Mouse (Mus musculus): ENCODE results near the gene Smchd1.

Smchd1 gene

DNA sequence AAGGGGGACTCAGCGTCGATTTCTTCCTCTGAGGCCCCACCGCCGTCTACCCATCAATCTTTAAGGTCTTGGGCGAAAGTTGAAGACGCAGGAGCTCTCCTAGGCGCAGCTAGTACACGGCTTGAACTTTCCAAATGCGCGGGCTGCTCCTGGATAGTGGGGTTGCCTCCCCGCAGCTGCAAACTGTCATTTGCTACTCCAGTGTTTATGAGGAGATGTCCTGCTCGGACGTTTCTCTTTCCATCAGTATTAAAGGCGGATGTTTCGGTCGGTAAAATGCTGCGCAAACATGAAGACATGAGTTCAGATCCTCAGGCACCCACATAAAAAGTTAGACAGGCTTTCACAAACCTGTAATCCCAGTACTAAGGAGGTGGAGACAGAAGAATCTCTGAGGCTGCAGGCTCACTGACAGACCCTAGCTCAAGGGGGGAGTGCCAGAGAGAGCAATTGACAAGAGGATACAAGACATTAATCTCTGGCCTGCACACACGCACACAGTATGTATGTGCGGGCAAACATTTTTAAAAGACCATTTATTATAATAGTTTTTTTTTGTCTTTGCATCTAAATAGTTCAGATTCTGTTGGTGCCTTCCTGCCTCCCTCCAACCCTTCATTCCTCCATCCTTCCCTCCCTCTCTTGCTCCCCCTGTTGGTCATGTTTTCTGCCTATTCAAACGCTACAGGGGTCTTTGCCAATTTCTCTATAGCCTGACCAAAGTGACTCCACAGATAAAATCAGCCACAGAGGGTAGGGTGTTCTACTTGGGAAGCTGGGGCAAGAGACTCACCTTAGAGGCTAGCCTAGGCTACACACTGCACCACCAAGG is 163.6 kb downstream of the Smchd1 start, which contains the start of gene Emilin2:
Gene Emilin2, minus strand, starts transcription at position 639 of the 832 bp plus-strand sequence.
- DNase-seq (ENCODE audit: inconsistent age in 2 of 2, low spot score in 1 of 2) = peak in 1 of 2 experiments; percentile 76

DNA sequence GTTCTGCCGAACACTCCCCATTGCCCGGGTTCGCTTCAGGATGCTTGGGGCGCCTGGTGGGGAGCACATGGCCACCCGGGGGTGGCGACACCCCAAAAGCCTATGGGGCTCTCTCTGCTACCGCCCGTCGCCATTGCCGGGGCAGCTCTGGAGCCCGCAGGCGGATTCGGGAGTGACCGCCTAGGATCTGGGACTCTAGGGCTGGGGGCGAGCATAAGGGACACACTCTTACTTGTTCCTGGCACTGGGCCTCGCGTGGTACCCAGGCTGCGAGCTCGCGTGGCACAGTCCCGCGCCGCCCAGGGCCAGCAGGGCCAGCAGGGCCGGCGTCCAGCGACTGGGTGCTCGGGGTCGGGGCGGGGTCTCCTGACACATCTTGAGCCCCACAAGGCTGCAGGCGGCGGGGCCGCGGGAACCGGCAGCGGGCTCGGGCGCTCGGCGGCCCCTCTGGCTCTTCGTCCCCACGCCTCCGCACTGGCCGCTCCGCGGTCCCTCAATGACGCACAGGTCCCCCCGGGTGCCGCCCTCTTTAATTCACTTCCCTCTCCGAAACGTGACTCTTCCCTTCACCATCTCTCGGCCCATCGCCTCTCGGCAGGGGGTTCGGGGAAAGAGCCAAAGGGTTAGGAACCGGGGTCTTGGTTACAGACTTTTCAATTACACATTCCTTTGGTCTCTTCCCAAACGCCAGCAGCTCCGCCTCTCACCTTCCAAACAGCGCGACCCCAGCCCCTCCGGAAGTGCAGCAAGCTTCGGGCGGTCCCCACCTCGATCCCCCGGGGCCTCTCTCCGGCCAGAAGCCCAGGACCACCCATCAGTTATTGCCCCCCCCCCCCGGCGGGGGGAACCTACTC is 164.4 kb downstream of the Smchd1 start:
- DNase-seq (ENCODE audit: inconsistent age in 2 of 2, low spot score in 1 of 2) = peak; percentile 29 to 76

DNA sequence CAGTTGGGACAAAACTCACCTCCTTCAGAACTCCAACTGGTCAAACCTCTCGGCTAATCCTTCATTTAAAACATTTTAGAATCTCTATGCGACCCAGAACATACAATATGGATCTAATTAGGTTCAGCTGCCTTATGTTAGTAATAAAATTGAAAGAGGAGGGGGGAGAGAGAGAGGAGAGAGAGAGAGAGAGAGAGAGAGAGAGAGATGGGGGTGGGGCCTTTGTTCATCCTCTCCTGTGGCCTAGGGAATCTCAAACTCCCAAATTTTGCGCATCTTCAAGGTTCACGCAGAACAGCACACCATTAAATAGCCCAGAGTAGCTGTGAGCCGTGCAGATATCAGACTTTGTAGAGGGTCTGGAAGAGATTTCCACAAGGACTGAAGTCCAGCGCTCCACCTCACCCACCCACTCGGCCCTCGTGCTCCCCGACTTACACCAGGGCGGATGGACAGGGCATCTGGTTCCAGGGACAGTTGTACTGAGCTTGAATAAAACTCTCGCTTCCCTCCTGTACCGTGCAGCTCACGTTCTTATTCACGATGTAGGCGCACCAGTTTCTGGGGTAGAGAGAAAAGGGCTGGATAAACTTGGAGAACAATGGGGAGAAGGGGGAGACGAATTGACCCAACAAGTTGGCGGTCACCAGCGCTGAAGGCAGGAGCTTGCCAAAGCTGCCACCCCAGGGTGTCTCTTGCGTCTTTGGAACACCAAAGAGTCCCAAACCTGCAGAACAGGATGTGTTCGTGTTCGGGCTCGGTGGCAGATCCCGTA is 165.2 kb downstream of the Smchd1 start:
- peak in 1 of 2 experiments; percentile 58 for DNase-seq (ENCODE audit: inconsistent age in 2 of 2, low spot score in 1 of 2)

DNA sequence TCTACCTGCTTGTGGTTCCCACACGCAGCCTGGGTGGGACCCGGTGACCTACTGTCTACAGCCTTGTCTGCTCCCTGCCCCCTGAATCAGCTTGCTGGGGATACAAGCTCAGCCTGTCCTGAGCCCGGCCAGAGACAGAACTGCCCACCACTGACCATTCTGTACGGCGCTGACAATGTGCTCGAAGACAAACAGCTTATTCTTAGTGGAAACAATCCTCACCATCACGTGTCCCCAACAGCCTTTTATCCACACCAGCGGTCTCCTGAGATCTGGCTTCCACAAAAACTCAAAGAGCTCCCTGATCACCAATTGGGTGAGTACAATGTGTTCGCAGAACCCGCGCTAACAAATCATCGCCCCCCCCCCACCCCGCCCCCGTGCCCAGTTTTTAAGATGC is 166.0 kb downstream of the Smchd1 start:
- DNase-seq (ENCODE audit: inconsistent age in 2 of 2, low spot score in 1 of 2) = no peak

DNA sequence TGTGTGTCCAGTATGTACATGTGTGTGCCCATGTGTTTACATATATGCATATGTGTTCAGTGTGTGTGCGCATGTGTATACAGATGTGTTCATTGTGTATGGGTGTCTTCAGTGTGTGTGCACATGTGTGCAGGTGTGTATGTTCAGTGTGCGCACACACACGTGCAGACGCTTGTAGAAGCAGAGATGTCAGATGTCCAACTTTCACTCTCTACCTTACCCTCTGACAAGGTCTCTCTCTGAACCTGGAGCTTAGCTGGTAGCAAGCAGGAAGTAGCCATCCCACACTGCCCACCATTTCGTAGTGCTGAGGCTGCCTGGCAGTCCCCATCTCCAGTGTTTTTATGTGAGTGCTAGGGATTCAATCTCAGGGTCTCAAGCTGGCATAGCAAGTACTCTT is 166.8 kb downstream of the Smchd1 start:
- DNase-seq (ENCODE audit: inconsistent age in 2 of 2, low spot score in 1 of 2) = no peak

DNA sequence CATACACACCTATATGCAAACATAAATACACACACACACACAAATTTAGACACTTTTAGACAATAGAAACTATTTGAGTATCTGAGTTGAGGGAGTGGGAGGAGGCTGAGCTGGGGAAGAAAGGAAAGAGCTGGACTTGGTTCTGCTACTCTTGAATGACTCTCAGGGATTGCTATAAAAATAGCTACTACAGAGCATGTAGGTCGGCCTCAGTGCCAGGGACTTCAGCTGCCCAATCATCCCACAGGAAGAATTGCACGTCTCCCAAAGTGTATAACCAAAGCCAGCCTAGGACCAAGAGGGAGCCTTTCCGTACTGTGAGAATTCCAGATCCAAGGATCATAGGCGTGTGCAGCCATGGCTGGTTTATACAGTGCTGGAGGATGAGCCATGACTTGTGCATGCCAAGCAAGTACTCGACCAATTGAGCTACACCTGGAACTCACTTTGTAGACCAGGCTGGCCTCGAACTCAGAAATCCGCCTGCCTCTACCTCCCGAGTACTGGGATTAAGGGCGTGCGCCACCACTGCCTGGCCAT is 167.8 kb downstream of the Smchd1 start:
- no peak for DNase-seq (ENCODE audit: inconsistent age in 2 of 2, low spot score in 1 of 2)

DNA sequence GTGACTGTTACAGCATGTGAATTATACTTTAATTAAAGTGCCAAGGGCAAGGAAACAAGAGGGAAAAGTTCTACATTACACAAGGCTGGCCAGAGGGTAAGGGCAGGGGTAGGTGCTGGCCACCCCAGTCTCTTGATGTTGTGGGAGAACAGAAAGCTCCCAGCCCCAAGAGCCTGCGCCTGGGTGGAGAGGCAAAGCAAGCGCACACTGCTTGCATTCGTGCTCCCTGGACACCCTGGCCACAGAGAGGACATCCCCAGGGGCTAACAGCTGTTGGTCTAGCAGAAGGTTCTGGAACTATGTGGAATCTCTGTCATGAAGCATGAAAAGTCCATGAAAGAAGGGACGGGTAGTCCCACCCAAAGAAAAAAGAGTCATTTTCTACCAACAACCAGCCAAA is 168.4 kb downstream of the Smchd1 start:
- no peak for DNase-seq (ENCODE audit: inconsistent age in 2 of 2, low spot score in 1 of 2)

DNA sequence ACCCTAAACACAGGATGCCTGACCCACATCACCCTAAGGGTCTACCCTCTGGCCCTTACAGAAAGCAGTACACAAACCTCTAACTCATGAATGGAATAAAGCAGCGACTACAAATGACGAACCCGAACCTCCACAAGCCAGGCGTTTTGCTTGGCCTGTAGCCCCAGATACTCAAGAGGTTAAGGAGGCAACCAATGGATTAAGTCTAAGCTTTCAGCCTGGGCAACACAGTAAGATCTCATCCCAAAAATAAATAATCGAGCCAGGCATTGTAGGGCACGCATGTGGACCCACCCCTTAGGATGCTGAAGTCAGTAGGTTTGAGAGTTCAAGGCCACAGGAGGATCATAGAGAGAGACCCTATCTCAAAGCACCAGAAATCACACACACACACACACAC is 169.1 kb downstream of the Smchd1 start:
- no peak for DNase-seq (ENCODE audit: inconsistent age in 2 of 2, low spot score in 1 of 2)

DNA sequence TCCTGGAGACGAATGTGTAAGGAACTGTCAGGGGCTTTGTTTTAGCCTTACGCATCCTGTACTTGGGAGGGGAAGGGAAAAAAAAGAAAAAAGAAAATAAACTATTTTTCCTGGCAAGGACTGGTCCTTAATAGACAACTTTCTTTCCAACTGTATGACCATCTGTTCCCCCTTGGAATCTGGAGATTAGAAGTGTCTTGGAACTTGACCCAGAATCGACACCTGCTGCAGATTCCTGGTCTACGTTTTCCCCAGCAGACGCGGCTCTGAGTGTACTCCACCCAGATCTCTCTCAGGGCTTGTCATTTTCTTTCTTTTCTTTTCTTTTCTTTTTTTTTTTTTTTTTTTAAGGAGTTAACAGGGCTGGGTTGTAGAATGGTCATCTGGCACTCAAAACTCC is 171.7 kb downstream of the Smchd1 start:
- DNase-seq (ENCODE audit: inconsistent age in 2 of 2, low spot score in 1 of 2) = no peak

DNA sequence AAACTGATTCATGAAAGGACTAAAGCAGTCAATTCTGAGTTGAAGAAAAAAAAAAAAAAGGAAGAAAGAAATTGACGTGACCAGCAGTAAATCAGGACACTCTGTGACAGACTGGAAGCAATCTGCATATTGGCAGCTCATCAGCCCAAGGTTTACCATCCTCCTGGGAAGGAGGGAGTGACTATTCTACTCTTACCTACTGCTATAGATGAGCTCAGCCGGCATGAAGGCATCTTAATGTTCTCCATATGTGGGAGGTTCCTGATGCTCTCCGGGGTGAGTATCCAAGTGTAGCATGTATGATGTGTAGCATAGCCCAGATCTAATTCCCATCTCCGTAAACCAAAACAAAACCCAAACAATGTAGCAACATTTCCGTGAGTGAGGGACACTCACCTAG is 173.7 kb downstream of the Smchd1 start:
- DNase-seq (ENCODE audit: inconsistent age in 2 of 2, low spot score in 1 of 2) = no peak

DNA sequence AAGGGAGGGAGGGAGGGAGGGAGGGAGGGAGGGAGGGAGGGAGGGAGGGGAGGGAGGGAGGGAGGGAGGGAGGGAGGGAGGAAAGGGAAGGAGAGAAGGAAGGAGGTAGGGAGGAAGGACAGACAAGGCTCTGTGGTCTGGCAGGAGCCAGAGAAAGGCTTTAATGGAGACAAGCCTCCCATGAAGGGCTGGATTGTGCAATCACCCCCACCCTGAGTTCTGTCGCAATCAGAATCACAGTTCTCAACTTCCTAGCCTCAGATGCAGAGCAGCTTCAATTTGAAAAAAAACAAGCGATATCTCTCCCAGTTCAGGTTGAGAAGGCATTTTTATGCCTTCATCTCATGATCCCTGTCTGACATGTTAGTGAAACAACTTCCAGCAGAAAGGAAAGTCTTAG is 174.8 kb downstream of the Smchd1 start:
- DNase-seq (ENCODE audit: inconsistent age in 2 of 2, low spot score in 1 of 2) = peak; percentile 26 to 83

DNA sequence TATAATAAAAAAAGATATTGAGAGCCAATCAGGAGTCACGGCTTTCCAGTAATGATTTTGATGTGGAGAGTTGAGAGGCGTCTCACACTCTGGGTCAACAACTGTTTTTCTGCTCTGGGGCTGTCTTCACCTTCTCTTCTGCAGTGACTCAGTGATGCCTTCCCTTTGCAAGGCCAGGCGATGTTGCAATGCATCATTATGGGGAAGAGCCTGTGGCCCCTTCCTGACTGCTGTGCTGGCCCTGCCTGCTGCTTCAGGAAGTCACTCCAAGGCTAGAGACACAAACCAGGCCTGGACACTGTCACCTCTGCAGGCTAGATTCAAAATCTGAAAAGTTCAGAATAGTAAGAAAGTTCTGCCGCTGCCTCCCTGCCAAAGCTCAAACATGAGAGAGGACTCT is 175.3 kb downstream of the Smchd1 start:
- DNase-seq (ENCODE audit: inconsistent age in 2 of 2, low spot score in 1 of 2) = peak; percentile 28 to 75

DNA sequence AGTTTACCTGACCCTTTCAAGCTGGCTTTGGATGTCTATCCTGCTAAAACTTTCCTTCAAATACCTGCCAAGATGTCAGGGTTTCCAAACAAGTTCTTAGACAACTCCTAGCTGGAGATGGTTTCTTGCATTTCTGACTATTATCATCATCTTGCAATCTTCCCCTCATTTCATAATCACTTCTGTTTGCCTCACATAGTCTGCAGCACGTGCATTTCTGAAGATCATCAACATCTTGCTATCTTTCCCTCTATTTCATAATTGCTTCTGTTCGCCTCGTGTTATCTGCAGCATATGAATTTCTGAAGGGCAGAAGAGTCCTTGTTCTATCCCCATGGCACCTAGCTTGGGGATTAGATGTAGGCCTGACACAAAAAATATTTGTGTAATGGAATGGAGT is 180.6 kb downstream of the Smchd1 start:
- DNase-seq (ENCODE audit: inconsistent age in 2 of 2, low spot score in 1 of 2) = no peak
